Mouse (Mus musculus) adrenal gland, adult 8-10 months (tissue): ENCODE results near the gene Rasal1. TPM values are rescaled to one million over a fixed set of nuclear protein-coding genes. Genes with fewer than 3 reads are reported as not detected.

ENCODE experiments used
- DNase-seq: peaks from one replicate; pipeline ENCODE4 v3.0.0; 2022
- total RNA-seq, 4 experiments: library from RNA; stranded (reverse); gene quantifications; 2 replicates each; pipeline ENCODE4 v1.2.4; 2022

Rasal1 gene
- total RNA-seq, 4 experiments from 2014 or later: 7.0 to 15.2 (median 12.2) TPM

- no peak for DNase-seq
These were observed 47.6 kb downstream of the Rasal1 start for GRCm38 (mm10) chr5:120696057-120696743.

DNA sequence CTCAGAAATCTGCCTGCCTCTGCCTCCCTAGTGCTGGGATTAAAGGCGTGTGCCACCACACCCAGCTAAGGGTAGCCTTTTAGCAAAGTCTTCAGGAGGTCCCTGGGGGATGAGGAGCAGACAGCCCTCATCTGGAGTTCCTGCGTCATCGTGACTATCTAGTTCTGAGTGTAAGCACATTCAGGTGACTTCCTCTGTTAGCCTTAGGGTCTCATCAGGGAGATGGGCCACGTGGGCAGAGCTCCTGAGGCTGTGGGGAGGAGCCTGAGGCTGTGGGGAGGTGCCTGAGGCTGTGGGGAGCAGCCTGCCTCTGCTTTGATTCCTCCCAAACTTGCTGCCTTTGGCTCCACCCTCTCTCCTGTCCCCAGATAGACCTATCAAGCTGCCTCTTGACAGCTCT is 48.3 kb downstream of the Rasal1 start:
- DNase-seq: no peak

DNA sequence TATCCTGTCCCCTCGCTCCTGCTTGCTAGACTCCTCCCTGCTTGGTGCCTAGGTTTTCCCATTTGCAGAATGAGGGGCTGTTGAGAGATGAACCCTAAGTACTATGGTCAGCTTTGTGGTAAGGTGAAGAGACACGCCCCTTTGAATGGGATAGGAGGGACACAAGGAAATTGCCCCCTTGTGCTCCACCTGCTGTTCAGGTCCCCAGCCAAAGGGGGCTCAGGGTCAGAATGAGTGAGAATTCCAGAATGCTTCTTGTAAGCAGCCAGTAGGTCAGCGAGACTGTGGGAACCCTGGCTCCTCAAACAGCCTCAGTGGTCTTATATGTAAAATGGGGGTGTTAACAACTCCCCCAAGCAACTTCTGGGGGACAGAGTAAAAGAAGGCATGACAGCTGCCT is 49.6 kb downstream of the Rasal1 start:
- DNase-seq: no peak

- DNase-seq: peak; percentile 68
These were observed 50.3 kb downstream of the Rasal1 start for GRCm38 (mm10) chr5:120698801-120699391.

DNA sequence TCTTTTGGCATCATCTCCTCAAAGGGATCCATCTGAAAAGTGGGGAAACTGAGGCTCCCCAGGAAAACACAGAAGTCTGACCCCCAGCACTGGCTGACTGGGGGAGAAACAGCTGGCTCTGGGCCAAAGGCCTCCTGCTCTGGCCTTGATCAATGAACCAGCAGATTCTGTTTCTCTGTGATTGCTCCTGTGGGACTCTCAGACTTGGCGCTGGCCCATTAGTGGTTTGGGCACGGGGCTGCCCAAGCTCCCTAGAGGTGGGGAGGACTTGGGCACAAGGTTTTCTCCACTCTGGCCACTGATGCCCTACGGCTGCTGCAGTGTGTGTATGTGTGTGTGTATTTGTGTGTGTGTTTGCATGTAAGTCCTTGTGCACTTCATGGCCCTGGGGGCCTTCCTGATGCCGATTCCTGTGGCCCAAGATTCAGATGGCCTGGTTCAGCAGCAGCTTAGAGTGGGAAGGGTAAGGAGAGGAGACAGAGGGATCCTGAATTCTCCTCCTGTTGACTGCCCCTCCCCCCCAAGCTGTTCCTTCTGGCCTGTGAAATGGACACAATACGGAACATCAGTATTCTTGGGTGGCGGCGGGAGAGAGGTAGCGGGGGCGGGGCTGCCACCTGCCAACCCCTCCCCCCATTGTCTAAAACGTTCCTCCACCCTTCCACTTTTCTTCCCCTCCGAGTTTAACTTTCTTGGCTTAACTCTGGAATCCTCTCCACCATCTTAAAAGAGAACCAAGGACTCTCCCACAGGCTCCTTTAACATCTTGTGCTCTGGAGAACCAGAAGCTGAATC is 52.6 kb downstream of the Rasal1 start:
- no peak for DNase-seq

DNA sequence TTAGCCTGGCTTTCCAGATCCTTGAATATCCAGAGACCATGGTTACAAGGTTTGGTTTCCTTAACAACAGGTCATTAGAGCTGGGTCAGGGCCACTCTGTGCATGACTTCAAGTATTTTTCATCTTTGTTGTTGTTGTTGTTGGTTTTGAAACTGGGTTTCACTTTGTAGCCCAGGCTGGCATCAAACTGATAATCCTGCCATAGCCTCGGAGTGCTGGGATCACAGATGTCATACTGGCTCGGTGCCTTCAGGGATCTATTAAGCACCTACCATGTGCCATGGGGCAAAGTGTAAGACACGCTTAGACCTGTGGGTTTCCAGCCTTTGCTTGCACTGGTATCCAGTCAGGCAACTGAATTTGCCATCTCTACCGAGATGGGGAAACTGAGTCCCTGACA is 53.8 kb downstream of the Rasal1 start:
- no peak for DNase-seq

DNA sequence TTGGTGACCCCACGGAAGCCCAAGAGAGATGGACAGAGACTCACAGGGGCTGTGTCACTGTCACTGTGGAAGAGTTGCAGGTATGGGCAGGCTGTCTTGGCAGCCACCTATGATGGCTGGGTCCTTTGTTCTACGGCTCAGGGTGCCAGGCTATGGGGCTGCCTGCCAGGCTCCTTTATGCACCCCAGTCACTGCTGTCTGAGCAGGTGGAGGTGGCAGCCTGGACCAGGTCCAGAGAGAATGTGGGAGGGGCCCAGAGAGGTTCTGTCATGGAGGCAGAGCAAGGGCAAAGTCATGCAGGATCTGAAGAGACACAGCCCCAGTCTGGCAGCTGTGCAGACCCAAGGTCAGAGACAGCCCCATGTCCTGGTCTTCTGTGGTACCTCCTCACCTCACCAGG is 54.4 kb downstream of the Rasal1 start:
- DNase-seq: no peak

GRCm38 (mm10) chr5:120703660-120704059 is 55.0 kb downstream of the Rasal1 start:
- no peak for DNase-seq

GRCm38 (mm10) chr5:120704421-120704820 is 55.8 kb downstream of the Rasal1 start:
- DNase-seq: no peak

DNA sequence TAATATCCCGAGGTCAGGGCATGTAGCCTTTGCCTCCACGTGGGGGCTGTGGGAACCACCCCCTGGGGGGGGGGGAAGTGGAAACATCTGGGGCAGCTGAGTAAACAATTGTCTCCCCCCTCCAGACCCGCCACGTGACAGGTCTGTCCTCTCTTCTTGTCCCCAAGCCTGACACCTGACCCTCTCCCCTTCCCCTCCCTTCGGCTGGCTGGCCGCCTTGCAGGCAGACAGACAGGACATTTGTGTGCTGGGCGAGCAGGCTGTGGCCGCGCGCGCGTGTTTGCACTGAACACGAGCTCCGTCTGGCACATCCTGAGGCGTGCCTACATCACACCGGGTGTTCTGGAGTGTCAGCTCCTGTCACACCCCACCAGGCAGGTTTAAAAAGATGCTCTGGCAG is 57.9 kb downstream of the Rasal1 start:
- no peak for DNase-seq

GRCm38 (mm10) chr5:120706976-120707375 is 58.4 kb downstream of the Rasal1 start:
- no peak for DNase-seq

- no peak for DNase-seq
These were observed 61.7 kb downstream of the Rasal1 start for GRCm38 (mm10) chr5:120710161-120710825.

- no peak for DNase-seq
These were observed 62.2 kb downstream of the Rasal1 start for GRCm38 (mm10) chr5:120710826-120711248.

DNA sequence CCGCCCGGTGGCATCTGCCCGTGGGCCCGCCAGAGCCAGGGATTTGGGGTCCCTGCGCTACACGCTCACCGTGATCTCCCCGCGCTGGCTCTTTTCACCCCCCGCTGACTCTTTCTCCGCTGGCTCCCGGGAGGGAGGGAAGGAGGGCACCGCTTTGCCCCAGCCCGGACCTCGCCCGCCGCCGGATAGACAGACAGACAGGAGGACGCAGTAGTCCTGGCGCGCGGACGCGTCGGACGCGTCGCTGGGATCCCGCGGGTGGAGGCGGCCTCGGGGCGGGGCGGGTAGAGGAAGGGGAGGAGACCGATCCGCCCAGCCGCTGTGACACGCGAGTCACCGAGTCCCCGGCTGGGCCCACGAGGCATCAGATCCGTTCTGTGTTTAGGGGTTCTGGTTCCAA is 62.8 kb downstream of the Rasal1 start:
- DNase-seq: peak; percentile 66

- no peak for DNase-seq
These were observed 63.2 kb downstream of the Rasal1 start, which contains the start of gene Dtx1 for GRCm38 (mm10) chr5:120711827-120712226. Gene Dtx1 (minus strand): TSS chr5:120711927.

- DNase-seq: no peak
These were observed 64.1 kb downstream of the Rasal1 start for GRCm38 (mm10) chr5:120712721-120713120.

GRCm38 (mm10) chr5:120714314-120714713 is 65.7 kb downstream of the Rasal1 start:
- no peak for DNase-seq

DNA sequence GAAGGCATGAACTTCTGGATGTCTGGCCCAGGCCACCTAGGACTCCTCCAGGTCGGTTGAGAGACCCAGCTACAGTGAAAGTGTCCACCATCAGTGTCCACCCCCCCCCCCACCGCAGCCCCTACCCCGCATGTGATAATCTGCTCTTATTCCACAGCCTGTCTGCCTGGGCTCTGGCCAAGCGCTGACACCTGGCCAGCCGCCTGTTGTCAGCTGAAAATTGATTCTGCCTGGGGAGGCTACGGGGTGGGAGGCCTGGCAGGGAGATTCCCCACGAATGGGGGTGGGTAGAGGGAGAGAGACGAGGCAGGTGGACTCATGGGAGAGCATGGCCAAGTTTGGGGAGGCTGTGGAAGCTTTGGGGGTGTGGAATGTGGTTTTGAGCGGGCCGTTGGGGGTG is 68.5 kb downstream of the Rasal1 start:
- no peak for DNase-seq

- DNase-seq: no peak
These were observed 70.2 kb downstream of the Rasal1 start for GRCm38 (mm10) chr5:120718600-120719378.

GRCm38 (mm10) chr5:120721005-120721404 is 72.4 kb downstream of the Rasal1 start:
- DNase-seq: no peak

DNA sequence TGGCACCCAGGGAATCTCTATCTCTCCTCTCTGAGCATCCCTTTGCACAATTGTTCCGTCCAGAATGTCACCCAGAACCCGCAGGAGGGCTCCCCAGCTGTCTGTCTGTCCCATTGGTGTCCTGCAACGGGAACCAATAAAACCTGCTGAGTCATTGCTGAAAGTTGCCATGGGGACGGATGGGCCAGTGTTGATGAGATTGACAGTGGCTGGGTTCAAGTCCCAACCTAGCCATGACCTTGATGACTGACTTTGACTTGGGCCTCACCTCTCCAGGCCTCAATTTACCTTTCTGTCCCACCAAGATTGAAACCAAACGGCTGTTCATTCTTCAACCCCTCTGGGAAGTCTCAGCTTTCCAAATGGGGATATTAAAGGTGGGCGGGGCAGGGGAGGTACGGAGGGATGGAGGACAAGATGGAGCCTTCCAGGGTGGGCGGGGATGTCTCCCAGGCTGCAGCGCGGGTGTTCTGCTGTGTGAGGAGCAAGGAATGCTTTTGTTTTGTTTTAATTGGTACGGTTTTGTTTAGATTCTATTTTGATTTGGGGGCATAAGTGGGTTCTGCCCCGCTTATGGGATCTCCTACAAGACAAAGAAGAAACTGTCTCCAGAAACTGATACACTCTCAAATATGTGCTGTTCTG is 77.3 kb downstream of the Rasal1 start:
- DNase-seq: no peak
